Mouse (Mus musculus): ENCODE results near the gene Grik5. TPM values are rescaled to one million over a fixed set of nuclear protein-coding genes. Genes with fewer than 3 reads are reported as not detected.
"Not testable (repeated sequence)": the region's sequence is repeated elsewhere in the genome, so short reads cannot be mapped to it uniquely, and the experiment has no call there.

Gene Grik5
- polyA plus RNA-seq, 1 experiment from 2014 or later = 17.1 TPM

DNA sequence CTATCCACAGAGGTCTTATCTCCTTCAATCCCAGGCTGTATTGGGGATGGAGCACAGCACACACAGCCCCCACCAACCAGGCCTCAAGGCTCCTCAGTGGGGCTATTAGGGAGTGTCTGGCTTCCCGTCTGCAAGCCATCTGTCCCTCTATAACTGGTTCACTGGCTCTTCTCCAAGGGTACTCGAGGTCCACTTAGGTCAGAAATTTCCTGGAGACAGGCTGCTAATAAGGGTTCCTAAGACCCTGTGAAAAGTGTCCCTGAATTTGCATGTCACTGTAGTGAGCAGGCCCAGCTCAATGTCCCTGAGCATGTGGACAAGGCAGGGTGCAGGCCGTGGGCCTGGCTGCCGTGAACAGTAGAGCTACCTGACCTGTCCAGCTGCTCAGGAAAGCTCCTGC is 15.2 kb downstream of the Grik5 start:
- Histone ChIP-seq H3K4me1 (no peaks in the 10 kb centered on the region), H3K9me3 (no peaks in the 10 kb centered on the region), H3K4me2 (replicated peaks) (no peak overlapping the region), H3K9ac (replicated peaks) (no peak overlapping the region), H3K27ac (replicated peaks) (no peak overlapping the region), H3K4me3 (no peak overlapping the region), H3K27me3 (no peaks in the 10 kb centered on the region), H3K36me3 (peaks cover 92% of the 10 kb centered on the region)
- ATAC-seq (replicated peaks) = peak; percentile 48; the same call in 1 of the 2 replicates
- 75% methylated on average over 4 of the region's 4 CpGs for WGBS

DNA sequence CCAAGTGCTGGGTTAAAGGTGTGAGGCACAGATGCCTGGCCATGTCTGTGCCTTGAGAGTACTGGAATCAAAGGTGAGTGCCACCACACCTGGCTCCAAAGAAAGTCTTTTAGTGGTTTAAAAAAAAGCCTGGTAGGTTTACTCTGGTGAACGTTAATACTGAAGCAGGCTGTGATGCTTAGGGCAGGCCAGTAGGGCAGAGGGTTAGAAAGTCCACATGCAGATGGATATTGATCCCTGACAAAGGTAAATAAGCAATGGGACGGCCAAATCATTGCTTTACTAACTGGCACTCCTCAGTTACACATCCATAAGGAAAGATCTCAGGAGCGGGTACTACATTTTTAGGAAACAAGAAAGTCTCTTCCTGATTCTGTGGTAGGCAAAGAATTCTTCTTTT is 19.6 kb downstream of the Grik5 start:
- no peak overlapping the region for H3K4me2 ChIP-seq (replicated peaks)
- WGBS = 95% methylated on average over 3 of the region's 3 CpGs
- no peak overlapping the region for H3K9ac ChIP-seq (replicated peaks)
- H3K4me1 ChIP-seq = peaks cover 6% of the 10 kb centered on the region; the same call in 1 of the 2 replicates
- no peaks in the 10 kb centered on the region for H3K9me3 ChIP-seq
- peaks cover 74% of the 10 kb centered on the region for H3K36me3 ChIP-seq
- no peak for ATAC-seq (replicated peaks)
- H3K4me3 ChIP-seq = no peak overlapping the region
- H3K27me3 ChIP-seq = no peaks in the 10 kb centered on the region
- H3K27ac ChIP-seq (replicated peaks) = no peak overlapping the region

DNA sequence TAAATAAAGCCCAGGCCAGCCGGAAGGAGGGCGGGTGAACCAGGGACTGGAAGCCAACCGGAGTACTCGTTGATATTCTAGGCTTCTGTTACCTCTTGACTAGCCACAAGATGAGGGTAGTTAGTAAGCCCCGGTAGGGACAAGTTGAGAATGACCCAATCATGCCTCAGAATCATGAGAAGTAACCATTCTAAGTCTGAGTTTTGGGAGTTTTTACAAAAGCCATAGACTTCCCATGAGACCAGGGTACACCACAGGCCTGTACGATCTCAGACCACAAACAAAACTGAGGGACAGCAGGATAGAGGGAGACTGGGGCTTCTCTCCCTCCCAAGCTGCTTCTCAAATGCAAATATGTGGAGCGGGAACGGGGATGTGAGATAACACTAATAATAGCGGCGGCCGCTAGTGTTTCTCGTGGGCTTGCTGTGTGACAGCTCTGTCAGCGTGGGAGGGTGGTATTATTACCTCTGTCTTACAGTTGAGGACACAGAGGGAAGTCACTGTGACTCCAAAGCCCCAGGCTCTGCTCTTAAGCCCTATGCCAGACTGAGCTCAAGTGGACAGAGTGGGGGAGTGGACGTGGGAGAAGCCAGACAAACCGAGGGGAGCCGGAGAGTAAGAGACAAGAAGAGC is 22.7 kb downstream of the Grik5 start:
- Histone ChIP-seq H3K4me3 (no peak overlapping the region), H3K27me3 (no peaks in the 10 kb centered on the region), H3K9me3 (no peaks in the 10 kb centered on the region), H3K9ac (replicated peaks) (no peak overlapping the region), H3K4me2 (replicated peaks) (no peak overlapping the region), H3K4me1 (peaks cover 11% of the 10 kb centered on the region; the same call in 1 of the 2 replicates), H3K36me3 (peaks cover 69% of the 10 kb centered on the region), H3K27ac (replicated peaks) (no peak overlapping the region)
- ATAC-seq (replicated peaks) = no peak
- 84% methylated on average over 16 of the region's 16 CpGs for WGBS

DNA sequence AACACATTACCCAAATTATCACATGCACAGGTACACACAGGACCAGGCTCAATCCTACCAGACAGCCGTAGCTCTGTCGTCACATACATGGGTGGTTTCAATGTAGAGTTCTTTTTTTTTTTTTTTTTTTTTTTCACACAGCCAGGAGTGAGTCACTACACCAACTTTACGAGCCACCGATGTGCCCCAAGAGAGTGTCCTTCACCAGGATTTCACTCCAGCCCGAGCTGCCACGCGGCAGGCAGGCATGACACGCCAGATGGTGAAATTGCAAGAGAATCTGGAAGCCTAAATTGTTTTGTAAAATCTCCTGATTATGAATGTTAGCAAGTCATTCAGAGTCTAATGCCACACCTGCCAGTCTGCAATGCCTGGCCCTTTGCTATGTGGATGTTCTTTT is 24.8 kb downstream of the Grik5 start:
- Histone ChIP-seq H3K36me3 (peaks cover 71% of the 10 kb centered on the region), H3K4me3 (no peak overlapping the region), H3K4me1 (peaks cover 11% of the 10 kb centered on the region; the same call in 1 of the 2 replicates), H3K27ac (replicated peaks) (peak overlapping the region; percentile 48), H3K4me2 (replicated peaks) (no peak overlapping the region), H3K9me3 (no peaks in the 10 kb centered on the region), H3K27me3 (no peaks in the 10 kb centered on the region), H3K9ac (replicated peaks) (0 out of 2 replicates have a peak overlapping the region, but pooled peaks have one; percentile 26)
- 75% methylated on average over 8 of the region's 8 CpGs for WGBS
- ATAC-seq (replicated peaks) = no peak

DNA sequence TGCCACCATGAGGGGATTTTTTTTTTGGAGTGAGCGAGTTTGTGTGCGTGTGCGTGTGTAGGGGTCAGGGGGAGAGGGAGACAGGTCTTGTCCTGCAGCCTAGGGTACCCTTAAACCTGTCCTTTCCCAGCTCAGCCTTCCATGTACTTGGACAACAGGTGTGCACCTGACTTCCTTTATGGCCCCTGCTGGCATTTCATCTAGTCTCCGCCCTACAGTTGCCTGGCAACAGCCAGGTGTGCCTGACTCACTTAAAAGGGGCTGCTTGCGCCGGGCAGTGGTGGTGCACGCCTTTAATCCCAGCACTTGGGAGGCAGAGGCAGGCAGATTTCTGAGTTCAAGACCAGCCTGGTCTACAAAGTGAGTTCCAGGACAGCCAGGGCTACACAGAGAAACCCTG is 27.5 kb downstream of the Grik5 start:
- H3K36me3 ChIP-seq = peaks cover 77% of the 10 kb centered on the region

DNA sequence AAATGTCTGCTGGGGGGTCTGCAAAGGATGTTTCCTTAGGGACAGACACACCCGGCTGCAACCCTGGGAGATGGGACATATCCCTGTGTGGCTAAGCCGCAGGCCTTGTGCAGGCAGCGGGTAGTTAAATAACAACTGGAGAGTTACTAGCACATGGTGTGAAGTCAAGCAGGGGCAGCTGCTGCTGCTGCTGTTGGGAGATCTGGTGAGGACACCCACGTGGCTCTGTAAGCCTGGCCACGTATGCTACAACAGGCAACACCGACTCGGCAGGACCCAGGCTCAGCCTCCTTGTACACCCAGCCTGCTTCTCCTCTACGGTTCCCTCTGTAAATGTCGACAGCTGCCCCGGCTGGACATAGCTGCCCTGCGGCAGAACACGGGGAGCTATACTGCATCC is 30.2 kb downstream of the Grik5 start:
- Histone ChIP-seq H3K4me2 (replicated peaks) (no peak overlapping the region), H3K9me3 (no peaks in the 10 kb centered on the region), H3K4me3 (no peak overlapping the region), H3K36me3 (peaks cover 73% of the 10 kb centered on the region), H3K4me1 (0 out of 2 replicates have a peak, but pooled peaks cover under 1% of the 10 kb centered on the region), H3K9ac (replicated peaks) (no peak overlapping the region), H3K27me3 (no peaks in the 10 kb centered on the region), H3K27ac (replicated peaks) (no peak overlapping the region)
- ATAC-seq (replicated peaks) = no peak
- WGBS = 94% methylated on average over 12 of the region's 12 CpGs

More for the DNA sequence above, 27.5 kb downstream of the Grik5 start:
- not testable (repeated sequence) for ATAC-seq (replicated peaks); H3K9me3 ChIP-seq; H3K4me3 ChIP-seq; H3K4me1 ChIP-seq; H3K27ac ChIP-seq (replicated peaks); H3K4me2 ChIP-seq (replicated peaks); H3K9ac ChIP-seq (replicated peaks); H3K27me3 ChIP-seq
- 94% methylated on average over 7 of the region's 7 CpGs for WGBS

DNA sequence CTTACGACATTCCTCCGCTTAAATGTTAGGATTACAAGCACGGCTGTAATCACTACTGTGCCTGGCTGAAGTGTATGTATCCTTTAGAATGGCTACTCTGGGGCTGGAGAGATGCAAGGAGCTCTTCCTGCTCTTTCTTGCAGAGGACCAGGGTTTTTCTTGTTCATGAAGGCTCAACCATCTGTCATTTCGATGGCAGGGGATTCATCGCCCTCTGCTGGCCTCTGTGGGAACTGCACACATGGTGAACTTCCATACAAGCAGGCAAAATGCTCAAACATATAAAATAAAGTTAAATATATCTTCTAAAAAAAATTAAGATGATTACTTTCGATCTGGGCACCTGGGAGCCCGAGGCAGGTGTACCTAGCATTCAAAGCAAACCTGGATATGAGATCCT is 36.2 kb downstream of the Grik5 start:
- no peaks in the 10 kb centered on the region for H3K27me3 ChIP-seq
- H3K27ac ChIP-seq (replicated peaks) = peak overlapping the region; percentile 67

DNA sequence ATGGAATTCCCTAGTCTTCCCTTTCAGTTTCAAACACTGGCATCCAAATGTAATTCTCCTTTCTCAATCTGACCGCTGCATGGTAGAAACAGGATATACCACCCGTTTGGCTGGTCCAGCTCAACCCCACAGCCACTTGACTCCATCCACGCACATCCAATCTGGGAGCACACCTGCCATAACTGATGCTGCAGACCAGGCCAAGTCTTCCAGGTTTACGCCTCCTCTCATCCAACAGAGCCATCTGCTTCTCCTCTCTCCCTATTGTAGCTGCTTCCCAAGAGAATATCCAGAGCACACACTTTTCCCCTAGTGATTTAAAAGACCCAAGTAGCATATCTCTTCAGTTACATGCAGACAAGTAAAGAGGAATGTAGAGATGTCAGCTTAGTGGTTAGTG is 37.4 kb downstream of the Grik5 start:
- Histone ChIP-seq H3K27me3 (no peaks in the 10 kb centered on the region), H3K4me2 (replicated peaks) (no peak overlapping the region), H3K9ac (replicated peaks) (no peak overlapping the region), H3K36me3 (peaks cover 46% of the 10 kb centered on the region), H3K9me3 (no peaks in the 10 kb centered on the region), H3K4me3 (no peak overlapping the region), H3K27ac (replicated peaks) (peak overlapping the region; percentile 67), H3K4me1 (0 out of 2 replicates have a peak, but pooled peaks cover 7% of the 10 kb centered on the region)
- no peak for ATAC-seq (replicated peaks)
- WGBS = 87% methylated on average over 4 of the region's 4 CpGs

More for the DNA sequence above, 36.2 kb downstream of the Grik5 start:
- Histone ChIP-seq H3K4me3 (no peak overlapping the region), H3K4me2 (replicated peaks) (no peak overlapping the region), H3K36me3 (peaks cover 54% of the 10 kb centered on the region), H3K9ac (replicated peaks) (no peak overlapping the region), H3K9me3 (no peaks in the 10 kb centered on the region), H3K4me1 (0 out of 2 replicates have a peak, but pooled peaks cover 7% of the 10 kb centered on the region)
- WGBS = 57% methylated on average over 7 of the region's 7 CpGs
- ATAC-seq (replicated peaks) = 0 out of 2 replicates have a peak, but pooled peaks have one; percentile 32

DNA sequence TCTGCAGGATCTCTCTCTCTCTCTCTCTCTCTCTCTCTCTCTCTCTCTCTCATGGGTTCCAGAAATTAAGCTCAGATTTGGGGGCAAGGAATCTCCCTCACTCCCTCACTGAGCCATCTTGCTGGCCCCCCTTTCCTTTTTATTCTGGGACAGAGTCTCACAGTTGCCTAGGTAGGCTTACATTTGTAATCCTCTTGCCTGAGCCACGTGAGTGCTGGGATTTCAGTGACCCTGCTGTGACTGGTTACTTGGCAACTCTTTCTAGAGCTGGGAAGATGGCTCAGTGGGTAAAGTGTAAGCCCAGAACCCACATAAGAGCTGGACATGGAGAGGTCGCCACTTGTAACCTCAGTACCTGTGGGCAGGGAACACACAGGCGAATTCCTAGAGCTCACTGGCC is 40.6 kb downstream of the Grik5 start:
- H3K9ac ChIP-seq (replicated peaks) = no peak overlapping the region
- no peaks in the 10 kb centered on the region for H3K27me3 ChIP-seq
- 60% methylated on average over 3 of the region's 3 CpGs for WGBS
- H3K4me1 ChIP-seq = 0 out of 2 replicates have a peak, but pooled peaks cover 7% of the 10 kb centered on the region
- no peak overlapping the region for H3K4me2 ChIP-seq (replicated peaks)
- no peaks in the 10 kb centered on the region for H3K9me3 ChIP-seq
- no peak for ATAC-seq (replicated peaks)
- H3K36me3 ChIP-seq = peaks cover 51% of the 10 kb centered on the region
- no peak overlapping the region for H3K4me3 ChIP-seq
- no peak overlapping the region for H3K27ac ChIP-seq (replicated peaks)

DNA sequence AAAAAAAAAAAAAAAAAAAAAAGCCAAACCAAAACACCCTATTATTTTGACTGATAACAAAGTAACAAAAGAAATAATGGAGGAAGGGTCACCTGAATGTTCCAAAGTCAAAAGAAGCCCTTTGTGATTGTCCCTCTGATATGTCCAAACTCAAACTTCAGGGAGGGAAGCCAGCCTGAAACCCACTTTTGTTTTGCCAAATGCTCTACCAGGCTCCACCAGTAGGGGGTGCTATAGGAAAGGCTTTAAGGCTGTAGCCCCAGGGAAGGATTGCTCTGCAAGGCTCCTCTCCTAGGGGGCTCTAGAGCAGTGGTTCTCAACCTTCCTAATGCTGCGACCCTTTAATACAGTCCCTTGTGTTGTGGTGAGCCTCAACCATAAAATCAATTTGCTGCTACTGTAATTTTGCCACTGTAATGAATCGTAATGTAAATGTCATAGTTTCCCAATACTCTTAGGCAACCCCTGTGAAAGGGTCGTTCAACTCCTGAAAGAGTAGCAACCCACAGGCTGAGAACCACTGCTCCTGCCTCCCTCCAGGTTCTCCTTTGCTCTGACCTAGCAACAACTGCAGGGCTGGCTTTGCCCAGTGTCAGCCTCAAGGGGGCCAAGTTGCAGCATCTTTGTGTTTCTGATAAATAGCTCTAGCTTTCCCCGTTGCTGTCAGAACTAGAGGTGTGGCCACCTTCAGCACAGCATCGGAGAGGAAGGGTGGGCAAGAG is 42.0 kb downstream of the Grik5 start:
- Histone ChIP-seq H3K27me3 (no peaks in the 10 kb centered on the region), H3K4me3 (no peak overlapping the region), H3K27ac (replicated peaks) (peak overlapping the region; percentile 25; the same call in 1 of the 2 replicates), H3K9me3 (no peaks in the 10 kb centered on the region), H3K4me1 (0 out of 2 replicates have a peak, but pooled peaks cover 3% of the 10 kb centered on the region), H3K4me2 (replicated peaks) (no peak overlapping the region), H3K9ac (replicated peaks) (no peak overlapping the region), H3K36me3 (peaks cover 40% of the 10 kb centered on the region)
- WGBS = 43% methylated on average over 5 of the region's 5 CpGs
- ATAC-seq (replicated peaks) = no peak

DNA sequence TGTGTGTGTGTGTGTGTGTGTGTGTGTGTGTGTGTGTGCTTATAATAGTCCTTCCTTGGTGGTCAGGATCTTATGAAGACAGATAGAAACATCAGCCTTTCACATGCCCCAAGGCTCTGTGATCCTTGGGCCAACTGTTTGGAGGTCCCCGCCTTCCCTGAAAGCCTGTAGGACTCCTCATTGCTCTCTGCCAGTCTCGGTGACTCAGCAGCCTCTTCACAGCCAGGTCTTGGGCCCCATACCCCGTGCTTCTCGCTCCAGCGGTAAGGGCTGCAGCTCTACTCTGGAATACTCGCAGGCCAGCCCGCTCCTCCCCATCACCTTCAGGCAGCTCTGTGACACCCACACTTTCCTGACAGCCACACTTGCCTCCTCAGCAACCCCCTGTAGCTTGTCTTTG is 45.7 kb downstream of the Grik5 start:
- WGBS = 70% methylated on average over 7 of the region's 7 CpGs
- no peak for ATAC-seq (replicated peaks)
- H3K9ac ChIP-seq (replicated peaks) = no peak overlapping the region

DNA sequence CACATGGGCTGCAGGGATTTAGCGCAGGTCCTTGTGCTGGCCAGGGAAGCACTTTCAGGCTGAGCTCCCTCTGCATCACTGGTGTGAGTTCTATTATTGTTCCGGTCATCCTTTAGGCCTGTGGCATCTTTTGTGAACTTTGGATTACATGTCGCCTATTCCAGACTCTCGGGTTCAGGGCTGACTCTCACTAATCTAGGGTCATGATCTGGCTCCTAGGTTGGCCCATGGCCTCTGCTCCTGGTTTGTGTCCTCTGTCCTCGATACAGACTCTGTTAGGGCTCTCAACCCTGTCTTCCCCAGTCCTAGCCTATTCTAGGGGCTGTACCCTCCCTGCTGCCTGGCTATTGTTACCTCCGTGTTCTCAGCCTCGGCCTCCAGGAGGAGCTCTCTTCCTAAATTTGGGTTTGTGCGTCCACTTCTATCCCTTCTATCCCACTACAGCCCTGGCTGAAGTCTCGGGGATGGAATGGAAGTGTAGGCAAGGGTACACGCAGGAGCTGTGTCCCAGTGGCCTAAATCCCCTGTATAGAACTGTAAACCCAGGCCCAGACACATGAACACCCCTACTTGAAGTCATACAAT is 46.2 kb downstream of the Grik5 start:
- Histone ChIP-seq H3K4me3 (no peak overlapping the region), H3K27ac (replicated peaks) (no peak overlapping the region), H3K36me3 (peaks cover 48% of the 10 kb centered on the region), H3K9ac (replicated peaks) (no peak overlapping the region), H3K4me1 (no peaks in the 10 kb centered on the region), H3K9me3 (no peaks in the 10 kb centered on the region), H3K27me3 (no peaks in the 10 kb centered on the region), H3K4me2 (replicated peaks) (no peak overlapping the region)
- no peak; the same call in 1 of the 2 replicates for ATAC-seq (replicated peaks)
- WGBS = 59% methylated on average over 10 of the region's 10 CpGs

More for the DNA sequence above, 45.7 kb downstream of the Grik5 start:
- peaks cover 43% of the 10 kb centered on the region for H3K36me3 ChIP-seq
- no peaks in the 10 kb centered on the region for H3K27me3 ChIP-seq
- no peak overlapping the region for H3K4me2 ChIP-seq (replicated peaks)
- no peak overlapping the region for H3K27ac ChIP-seq (replicated peaks)
- H3K9me3 ChIP-seq = no peaks in the 10 kb centered on the region
- no peak overlapping the region for H3K4me3 ChIP-seq
- no peaks in the 10 kb centered on the region for H3K4me1 ChIP-seq
